14 mouse cellular contexts compared by ENCODE assay signal in the genomic region with DNA sequence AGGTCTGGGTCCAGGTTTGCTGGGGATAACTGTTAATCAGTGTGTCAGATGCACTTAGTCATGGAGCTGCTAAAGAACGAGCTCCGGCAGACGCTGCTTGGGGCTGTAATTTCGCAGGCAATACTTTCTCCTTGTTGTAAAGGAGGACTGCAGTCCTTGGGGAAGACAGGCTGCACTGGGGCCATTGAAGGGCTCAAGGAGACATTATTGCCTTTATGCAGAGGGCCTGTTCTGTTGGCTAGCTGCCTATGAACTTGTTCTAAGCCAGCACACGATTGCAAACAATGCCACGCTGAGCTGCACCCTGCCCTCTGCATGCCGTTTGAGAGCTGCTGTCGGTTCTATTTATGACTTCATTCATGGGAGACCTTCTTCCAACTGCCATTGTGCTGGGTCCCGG.
DNase-seq lines count a peak whose midpoint lies in the region; ATAC-seq and TF ChIP-seq lines count a peak whose summit lies in the region.
"Had no signal": no experiment of that assay in that cellular context is flagged by ENCODE, and none has a peak within 500 bp of the region (broad histone marks: within the 10 kb centered on the region; RNA-seq: fewer than 3 reads in every experiment).

No protein-coding gene starts in this region.

- WGBS in forebrain, embryonic 14.5 days: 25% methylated on average over 9 of the region's 9 CpGs
- 65% methylated on average over 9 of the region's 9 CpGs for WGBS in forebrain, embryonic 11.5 days
- WGBS in intestine, embryonic 16.5 days: 37% methylated on average over 9 of the region's 9 CpGs

- peak; percentile 59 for DNase-seq in forebrain, embryonic 14.5 days (ENCODE audit: low spot score)
- DNase-seq in forebrain, embryonic 11.5 days (ENCODE audit: low spot score): no peak
- peak; percentile 30 for DNase-seq in retina, embryonic 14.5 days (ENCODE audit: low spot score)
- DNase-seq in retina, postnatal 1 day: no peak
- no peak for DNase-seq in urinary bladder, postnatal 25 days (ENCODE audit: low spot score)
- DNase-seq in gastrocnemius, adult 2 months: no peak
- no peak for DNase-seq in testis, postnatal 10 days (ENCODE audit: low spot score)
- DNase-seq: cerebellum, adult 11-12 months; lung, postnatal 4 days; right cerebral cortex, postnatal 25 days had no signal

- H3K36me3 ChIP-seq in forebrain, embryonic 14.5 days (ENCODE audit: control insufficient read depth, insufficient read depth, low read length): no peaks in the 10 kb centered on the region
- no peaks in the 10 kb centered on the region for H3K36me3 ChIP-seq in forebrain, embryonic 11.5 days (ENCODE audit: control insufficient read depth, insufficient read depth, low read length)
- no peaks in the 10 kb centered on the region for H3K36me3 ChIP-seq in intestine, embryonic 16.5 days (ENCODE audit: control insufficient read depth, insufficient read depth, low read length)
- H3K36me3 ChIP-seq: liver, embryonic 15.5 days had no signal

- no peak overlapping the region for H3K27ac ChIP-seq in forebrain, embryonic 14.5 days (ENCODE audit: low read depth, low read length)
- no peak overlapping the region for H3K27ac ChIP-seq in forebrain, embryonic 11.5 days (ENCODE audit: low read depth, low read length)
- peak overlapping the region; percentile 34 for H3K27ac ChIP-seq in intestine, embryonic 16.5 days (ENCODE audit: low read length)
- no peak overlapping the region for H3K27ac ChIP-seq in gastrocnemius, adult 2 months
- H3K27ac ChIP-seq: liver, embryonic 15.5 days had no signal

- no peak overlapping the region for H3K4me3 ChIP-seq in forebrain, embryonic 14.5 days (ENCODE audit: low read depth, low read length)
- no peak overlapping the region for H3K4me3 ChIP-seq in forebrain, embryonic 11.5 days (ENCODE audit: low read depth, low read length)
- no peak overlapping the region for H3K4me3 ChIP-seq in intestine, embryonic 16.5 days (ENCODE audit: low read length)
- H3K4me3 ChIP-seq in gastrocnemius, adult 2 months: no peak overlapping the region
- H3K4me3 ChIP-seq: liver, embryonic 15.5 days; myocyte had no signal

- no peak for TF ChIP-seq CTCF in gastrocnemius, adult 2 months (IDR thresholded peaks at IDR 0.05)

- peaks cover 28% of the 10 kb centered on the region for H3K4me1 ChIP-seq in forebrain, embryonic 14.5 days (ENCODE audit: control insufficient read depth, insufficient read depth, low read length)
- H3K4me1 ChIP-seq in forebrain, embryonic 11.5 days (replicated peaks; ENCODE audit: control insufficient read depth, insufficient read depth, low read length): peaks cover 2% of the 10 kb centered on the region; the same call in 1 of the 2 replicates
- peaks cover 22% of the 10 kb centered on the region for H3K4me1 ChIP-seq in intestine, embryonic 16.5 days (ENCODE audit: control insufficient read depth, insufficient read depth, low read length)
- H3K4me1 ChIP-seq: liver, embryonic 15.5 days had no signal

- peak; percentile 18 for ATAC-seq in forebrain, embryonic 14.5 days
- no peak for ATAC-seq in forebrain, embryonic 11.5 days (replicated peaks; ENCODE audit: low FRiP score)
- ATAC-seq in intestine, embryonic 16.5 days: no peak; the same call in 1 of the 2 replicates
- ATAC-seq: CD4-positive, CD25-positive, alpha-beta regulatory T cell, adult 4 months had no signal

- H3K4me2 ChIP-seq in forebrain, embryonic 14.5 days (ENCODE audit: low read length): no peak overlapping the region
- no peak overlapping the region for H3K4me2 ChIP-seq in forebrain, embryonic 11.5 days (ENCODE audit: low read depth, low read length, severe bottlenecking)
- H3K4me2 ChIP-seq in intestine, embryonic 16.5 days (ENCODE audit: low read depth, low read length): no peak overlapping the region
- H3K4me2 ChIP-seq: liver, embryonic 15.5 days had no signal

- H3K27me3 ChIP-seq in forebrain, embryonic 14.5 days (replicated peaks; ENCODE audit: control insufficient read depth, insufficient read depth, low read length): no peaks in the 10 kb centered on the region
- H3K27me3 ChIP-seq in forebrain, embryonic 11.5 days (ENCODE audit: control insufficient read depth, insufficient read depth, low read length): no peaks in the 10 kb centered on the region
- no peaks in the 10 kb centered on the region for H3K27me3 ChIP-seq in intestine, embryonic 16.5 days (replicated peaks; ENCODE audit: control insufficient read depth, insufficient read depth, low read length)
- H3K27me3 ChIP-seq: liver, embryonic 15.5 days had no signal

- no peaks in the 10 kb centered on the region for H3K9me3 ChIP-seq in forebrain, embryonic 14.5 days (replicated peaks; ENCODE audit: control insufficient read depth, low read length)
- no peaks in the 10 kb centered on the region for H3K9me3 ChIP-seq in forebrain, embryonic 11.5 days (ENCODE audit: control insufficient read depth, low read length)
- H3K9me3 ChIP-seq in intestine, embryonic 16.5 days (ENCODE audit: control insufficient read depth, low read length): no peaks in the 10 kb centered on the region
- H3K9me3 ChIP-seq: liver, embryonic 15.5 days had no signal

- intact Hi-C loops in gastrocnemius, adult 2 months (cut with DNase I): no loop called here

- no peak overlapping the region for H3K9ac ChIP-seq in forebrain, embryonic 14.5 days (ENCODE audit: low read length)
- no peak overlapping the region for H3K9ac ChIP-seq in forebrain, embryonic 11.5 days (ENCODE audit: low read length)
- H3K9ac ChIP-seq in intestine, embryonic 16.5 days (ENCODE audit: low read depth, low read length): no peak overlapping the region
- H3K9ac ChIP-seq: liver, embryonic 15.5 days had no signal

Comparison
In these comparisons a context has a peak if more than half of its experiments do, and no peak if none do; other contexts are left out.
1. DNase-seq: peak in forebrain, embryonic 14.5 days (single experiment) and retina, embryonic 14.5 days (single experiment); none in forebrain, embryonic 11.5 days (single experiment), retina, postnatal 1 day (single experiment), urinary bladder, postnatal 25 days (single experiment), gastrocnemius, adult 2 months (single experiment) and testis, postnatal 10 days (single experiment).